Mouse (Mus musculus) C2C12 (cell line): ENCODE measurements at regions not wholly inside any gene's neighbourhood (a gene's known extent, or its start where the extent isn't known, plus 50 kb on each side); places are given as distances from the start of the nearest gene placed in this dataset.

Experiments
- CEBPB ChIP-seq: IDR thresholded peaks from one replicate; pipeline ENCODE4 v1.6.1; 2011; ENCODE audit warnings: low read depth, mild to moderate bottlenecking, control low read depth, moderate library complexity
- CTCF ChIP-seq: IDR thresholded peaks from one replicate; pipeline ENCODE4 v1.5.1; 2011; ENCODE audit not compliant: control insufficient read depth, insufficient read depth, insufficient read length
- MYOG ChIP-seq: IDR thresholded peaks from one replicate; pipeline ENCODE4 v1.6.1; 2011; ENCODE audit not compliant: control insufficient read depth, insufficient read length; ENCODE audit errors: extremely low read depth
- USF1 ChIP-seq: IDR thresholded peaks from one replicate; pipeline ENCODE4 v1.6.1; 2011; ENCODE audit warnings: low read depth, mild to moderate bottlenecking, control low read depth, moderate library complexity

- TF ChIP-seq MYOG: no peak
- no peak for TF ChIP-seq CTCF
- TF ChIP-seq USF1: no peak
- TF ChIP-seq CEBPB: no peak
These were observed 115.3 kb upstream of the Fmo9 start for GRCm38 (mm10) chr1:166796931-166797330.
